Mouse (Mus musculus) neural tube, embryonic 14.5 days (tissue): ENCODE results near the gene Ror2. TPM values are rescaled to one million over a fixed set of nuclear protein-coding genes. Genes with fewer than 3 reads are reported as not detected.

ENCODE experiments used
- ATAC-seq: fragments of 200-750 bp; cut with Nextera tagmentation; 2 replicates; pipeline ENCODE4 v1.8.0; 2017; ENCODE audit warnings: low read depth, mild to moderate bottlenecking, moderate TSS enrichment, moderate library complexity
- H3K27ac ChIP-seq: fragments of 300-500 bp; sonication (generic); 2 replicates; pipeline ENCODE4 v1.5.1; 2014; ENCODE audit warnings: low read depth, mild to moderate bottlenecking, control low read depth, low read length, moderate library complexity, mixed read lengths
- H3K27me3 ChIP-seq: fragments of 300-500 bp; sonication (generic); 2 replicates; pipeline ENCODE4 v1.6.1; 2014; ENCODE audit warnings: low read length; ENCODE audit not compliant: control insufficient read depth, insufficient read depth
- H3K36me3 ChIP-seq: fragments of 300-500 bp; sonication (generic); 2 replicates; pipeline ENCODE4 v1.6.1; 2014; ENCODE audit warnings: low read length, mixed read lengths; ENCODE audit not compliant: control insufficient read depth, insufficient read depth
- H3K4me1 ChIP-seq: fragments of 300-500 bp; sonication (generic); 2 replicates; pipeline ENCODE4 v1.6.1; 2014; ENCODE audit warnings: low read length; ENCODE audit not compliant: control insufficient read depth, insufficient read depth
- H3K4me2 ChIP-seq: fragments of 300-500 bp; sonication (generic); 2 replicates; pipeline ENCODE4 v1.6.1; 2014; ENCODE audit warnings: mild to moderate bottlenecking, low read depth, low read length, control low read depth
- H3K4me3 ChIP-seq: fragments of 300-500 bp; sonication (generic); 2 replicates; pipeline ENCODE4 v1.5.1; 2014; ENCODE audit warnings: low read depth, low read length, control low read depth, mixed read lengths
- H3K9ac ChIP-seq: fragments of 300-500 bp; sonication (generic); replicated peaks from 2 replicates; pipeline ENCODE4 v1.6.1; 2014; ENCODE audit warnings: low read depth, mild to moderate bottlenecking, control low read depth, low read length, mixed read lengths
- H3K9me3 ChIP-seq: fragments of 300-500 bp; sonication (generic); 2 replicates; pipeline ENCODE4 v1.6.1; 2016; ENCODE audit warnings: low read length; ENCODE audit not compliant: control insufficient read depth
- WGBS: fragments of 180-500 bp; shearing (Covaris S2); extraction: QIAGEN DNeasy Blood & Tissue Kit; methylation state at CpG from one replicate; pipeline ENCODE4 v1.1.7; 2014; 5-methylcytosine and 5-hydroxymethylcytosine counted together
- polyA plus RNA-seq: library from polyadenylated mRNA; unstranded; fragments of >200 nt; fragmentation: Nextera tagmentation; extraction: Ambion mirVana; gene quantifications from 2 replicates; pipeline ENCODE4 v1.2.1, GENCODE M21; 2014

The Ror2 gene
- polyA plus RNA-seq, 1 experiment from 2014 or later = 1.1 TPM

DNA sequence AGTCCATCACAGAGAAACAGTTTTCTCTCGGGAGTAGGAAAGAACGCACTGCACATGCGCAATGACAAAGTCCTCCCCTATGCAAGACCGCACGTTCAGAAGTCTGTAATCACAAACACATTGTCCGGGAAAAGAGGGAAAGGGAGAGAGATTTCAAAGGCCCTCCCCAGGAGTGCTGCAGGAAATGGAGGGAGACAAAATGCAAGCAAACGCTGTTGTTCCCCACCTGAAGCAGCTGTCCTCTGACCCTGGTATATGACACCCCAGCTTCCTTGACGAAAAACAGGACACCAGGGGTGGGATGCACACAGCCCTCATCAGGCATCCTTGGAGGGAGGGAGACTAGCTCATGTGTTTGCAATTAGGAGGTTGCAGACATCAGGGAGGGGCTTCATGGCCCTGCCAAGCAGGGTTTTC lies 102.8 kb downstream of the Ror2 start:
- H3K9me3 ChIP-seq = no peaks in the 10 kb centered on the region
- H3K9ac ChIP-seq = no peak overlapping the region; the same call in 1 of the 2 replicates
- ATAC-seq = no peak
- 48% methylated on average over 8 of the region's 8 CpGs for WGBS
- H3K27me3 ChIP-seq = no peaks in the 10 kb centered on the region
- H3K4me3 ChIP-seq = no peak overlapping the region
- no peak overlapping the region for H3K4me2 ChIP-seq
- H3K27ac ChIP-seq = no peak overlapping the region
- no peaks in the 10 kb centered on the region for H3K36me3 ChIP-seq
- peaks cover 11% of the 10 kb centered on the region; the same call in 1 of the 2 replicates for H3K4me1 ChIP-seq

DNA sequence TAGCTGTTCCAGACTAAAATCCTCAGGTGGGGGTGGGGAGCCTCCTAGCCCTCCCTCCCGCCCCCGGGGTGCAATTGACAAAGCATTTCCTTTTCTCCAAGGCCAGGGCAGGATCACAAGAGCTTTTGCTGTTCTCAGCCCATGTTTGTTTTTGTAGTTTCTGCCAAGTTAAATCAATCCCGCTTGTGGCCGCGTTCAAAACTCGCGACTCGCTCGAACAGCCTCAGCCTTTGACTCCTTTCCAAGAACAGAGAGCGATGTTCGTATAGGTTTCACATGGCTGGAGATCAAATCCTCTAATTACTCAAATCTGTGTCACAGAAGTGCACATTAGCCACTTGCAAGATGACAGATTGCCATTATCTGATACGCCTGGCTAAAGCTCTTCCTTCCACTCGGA lies 107.3 kb downstream of the Ror2 start:
- Histone ChIP-seq H3K4me1 (peaks cover 19% of the 10 kb centered on the region), H3K36me3 (no peaks in the 10 kb centered on the region), H3K4me3 (no peak overlapping the region), H3K9ac (no peak overlapping the region), H3K27ac (peak overlapping the region; percentile 57; the same call in 1 of the 2 replicates), H3K9me3 (no peaks in the 10 kb centered on the region), H3K4me2 (0 out of 2 replicates have a peak overlapping the region, but pooled peaks have one; percentile 6), H3K27me3 (no peaks in the 10 kb centered on the region)
- 10% methylated on average over 13 of the region's 13 CpGs for WGBS
- peak; percentile 4; the same call in 1 of the 2 replicates for ATAC-seq

DNA sequence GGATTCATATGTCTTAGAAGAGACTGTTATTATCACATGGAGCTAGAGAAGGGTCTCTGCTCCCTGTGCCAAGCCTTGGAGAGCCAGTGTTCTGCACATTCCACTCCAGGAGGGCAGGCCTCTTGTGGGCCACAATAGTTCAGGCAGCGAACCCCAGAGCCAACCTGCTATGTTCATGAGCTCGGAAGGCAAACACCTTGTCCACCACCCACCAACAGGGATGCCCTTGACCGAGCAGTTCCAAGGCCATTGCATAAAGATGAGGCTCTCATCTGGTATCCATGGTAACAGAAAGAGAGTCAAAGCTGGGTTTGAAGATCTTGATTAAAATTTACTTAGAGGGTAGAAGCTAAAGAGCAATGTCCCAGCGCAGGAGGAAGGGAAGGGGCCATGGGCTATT lies 107.8 kb downstream of the Ror2 start:
- 0 out of 2 replicates have a peak, but pooled peaks have one; percentile 15 for ATAC-seq
- no peaks in the 10 kb centered on the region for H3K9me3 ChIP-seq
- H3K27ac ChIP-seq = no peak overlapping the region
- no peaks in the 10 kb centered on the region for H3K27me3 ChIP-seq
- 26% methylated on average over 4 of the region's 4 CpGs for WGBS
- no peak overlapping the region for H3K4me3 ChIP-seq
- no peak overlapping the region for H3K9ac ChIP-seq
- no peak overlapping the region for H3K4me2 ChIP-seq
- no peaks in the 10 kb centered on the region for H3K36me3 ChIP-seq
- peaks cover 19% of the 10 kb centered on the region for H3K4me1 ChIP-seq

DNA sequence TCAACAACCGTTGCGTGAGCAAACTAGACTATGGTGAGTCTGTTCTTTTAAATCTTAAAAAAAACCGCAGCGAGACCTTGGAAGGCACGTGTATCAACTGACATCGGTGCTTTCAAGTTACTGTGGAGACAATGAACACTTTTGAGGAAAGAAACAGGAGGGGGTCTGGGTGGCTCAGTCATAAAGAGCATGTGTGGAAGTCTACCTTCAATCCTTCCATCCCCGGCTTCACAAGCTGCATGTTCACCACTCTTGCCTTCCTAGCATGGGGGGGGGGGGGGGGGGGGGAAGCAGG lies 108.6 kb downstream of the Ror2 start:
- H3K27me3 ChIP-seq = no peaks in the 10 kb centered on the region
- no peak overlapping the region for H3K9ac ChIP-seq
- 48% methylated on average over 7 of the region's 7 CpGs for WGBS
- no peak for ATAC-seq
- no peak overlapping the region for H3K4me3 ChIP-seq
- H3K36me3 ChIP-seq = no peaks in the 10 kb centered on the region
- H3K27ac ChIP-seq = no peak overlapping the region
- H3K9me3 ChIP-seq = no peaks in the 10 kb centered on the region
- peaks cover 19% of the 10 kb centered on the region for H3K4me1 ChIP-seq
- no peak overlapping the region for H3K4me2 ChIP-seq

DNA sequence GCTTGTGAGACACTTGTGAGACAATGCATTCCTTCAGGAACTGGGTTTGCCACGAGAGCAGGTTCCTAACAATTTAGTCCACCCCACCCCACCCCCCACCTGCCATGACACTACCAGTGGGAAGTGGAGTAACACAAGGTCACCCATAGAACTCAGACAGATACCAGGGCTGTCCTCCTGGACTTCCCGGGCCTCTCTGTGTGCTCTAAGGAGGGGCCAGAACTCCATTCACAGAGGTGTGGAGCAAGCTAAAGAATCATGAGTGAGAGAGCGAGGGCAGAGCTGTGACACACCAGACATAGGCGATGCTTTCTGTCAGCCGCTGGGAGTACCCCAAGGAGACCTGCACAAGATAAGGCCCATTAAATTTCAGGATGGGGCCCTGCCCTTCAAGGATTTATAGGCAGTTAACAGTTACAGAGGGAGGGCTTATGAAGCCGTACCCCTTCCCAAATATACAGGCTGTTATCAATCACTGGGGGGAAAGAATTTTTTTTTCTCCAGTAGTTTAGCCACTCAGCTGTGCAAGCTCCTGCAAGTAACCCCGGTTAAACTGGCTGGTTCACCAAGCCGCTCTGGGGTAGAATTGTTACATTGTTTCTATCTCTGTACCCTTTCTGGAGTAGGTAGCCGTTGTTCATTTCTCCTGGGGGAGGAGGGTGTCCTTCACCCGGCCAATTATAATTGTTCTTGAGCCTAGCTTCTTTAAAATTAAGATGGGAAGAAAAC lies 109.1 kb downstream of the Ror2 start:
- 48% methylated on average over 10 of the region's 10 CpGs for WGBS
- Histone ChIP-seq H3K27me3 (no peaks in the 10 kb centered on the region), H3K9ac (no peak overlapping the region), H3K36me3 (no peaks in the 10 kb centered on the region), H3K27ac (no peak overlapping the region), H3K4me2 (no peak overlapping the region), H3K4me3 (no peak overlapping the region), H3K4me1 (peaks cover 19% of the 10 kb centered on the region), H3K9me3 (no peaks in the 10 kb centered on the region)
- 0 out of 2 replicates have a peak, but pooled peaks have one; percentile 26 for ATAC-seq

DNA sequence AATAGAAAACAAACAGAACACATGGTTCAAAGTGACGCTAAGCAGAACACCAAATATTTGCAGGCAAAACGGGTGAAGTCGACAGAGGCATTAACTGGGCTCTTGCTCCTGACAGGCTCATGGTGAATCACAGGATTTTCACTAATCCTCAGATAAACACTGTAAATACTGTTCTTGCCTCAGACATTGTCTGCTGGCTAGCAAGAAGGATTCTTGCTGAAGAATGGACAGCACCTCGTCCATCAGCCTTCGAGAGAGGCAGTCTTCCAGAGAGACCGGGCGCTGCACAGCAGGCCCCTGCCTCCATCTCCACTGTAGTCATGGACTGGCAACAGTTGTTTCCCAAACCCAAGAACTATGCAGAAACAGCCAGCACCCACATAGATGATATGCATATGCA lies 110.9 kb downstream of the Ror2 start:
- Histone ChIP-seq H3K9ac (no peak overlapping the region), H3K4me3 (no peak overlapping the region), H3K4me1 (peaks cover 19% of the 10 kb centered on the region), H3K27me3 (no peaks in the 10 kb centered on the region), H3K9me3 (no peaks in the 10 kb centered on the region), H3K4me2 (no peak overlapping the region), H3K36me3 (no peaks in the 10 kb centered on the region), H3K27ac (no peak overlapping the region)
- 79% methylated on average over 7 of the region's 7 CpGs for WGBS
- ATAC-seq = no peak

DNA sequence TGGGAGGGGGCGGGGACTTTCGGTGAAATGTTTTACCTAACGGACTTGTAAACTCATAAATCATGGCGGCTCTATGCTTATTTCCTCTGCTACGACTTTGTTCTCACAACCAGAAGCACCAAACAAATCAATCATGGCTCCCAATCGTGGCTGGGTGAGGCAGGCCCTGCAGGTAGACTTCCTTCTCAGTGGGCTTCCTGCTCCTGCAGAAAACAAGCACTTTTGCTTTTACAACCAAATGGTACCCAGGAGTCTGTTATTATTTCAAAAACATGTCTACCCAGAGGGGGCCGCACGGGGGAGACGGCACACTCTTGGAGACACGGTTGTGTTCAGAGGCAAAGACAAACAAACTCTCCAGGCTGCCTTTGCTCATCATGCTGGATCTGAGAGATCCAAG lies 122.3 kb downstream of the Ror2 start:
- no peaks in the 10 kb centered on the region for H3K27me3 ChIP-seq
- H3K4me3 ChIP-seq = no peak overlapping the region
- no peak overlapping the region for H3K27ac ChIP-seq
- H3K9me3 ChIP-seq = no peaks in the 10 kb centered on the region
- 0 out of 2 replicates have a peak, but pooled peaks cover 3% of the 10 kb centered on the region for H3K4me1 ChIP-seq
- no peak overlapping the region for H3K9ac ChIP-seq
- ATAC-seq = no peak
- H3K36me3 ChIP-seq = no peaks in the 10 kb centered on the region
- WGBS = 11% methylated on average over 10 of the region's 10 CpGs
- no peak overlapping the region for H3K4me2 ChIP-seq

DNA sequence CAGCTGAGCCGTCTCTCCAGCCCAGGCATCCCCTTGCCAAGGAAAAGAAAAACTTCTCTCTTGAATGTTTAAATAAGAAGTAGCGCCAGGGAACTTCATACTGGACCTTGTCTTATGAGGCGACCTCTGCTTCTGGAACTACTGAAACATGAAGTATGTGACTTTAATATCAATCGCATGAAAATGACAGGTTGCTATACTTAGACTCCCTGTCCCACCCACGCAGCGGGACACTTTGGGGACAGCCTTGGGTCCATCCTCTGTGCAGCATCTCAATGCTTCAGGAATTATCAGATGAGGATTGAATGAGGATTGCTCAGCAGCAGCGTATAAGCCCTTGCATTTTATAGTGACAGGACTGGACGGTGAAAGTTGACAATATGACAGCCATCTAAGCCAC lies 122.9 kb downstream of the Ror2 start:
- no peak overlapping the region for H3K4me2 ChIP-seq
- 0 out of 2 replicates have a peak, but pooled peaks cover 3% of the 10 kb centered on the region for H3K4me1 ChIP-seq
- H3K27ac ChIP-seq = no peak overlapping the region
- H3K27me3 ChIP-seq = no peaks in the 10 kb centered on the region
- ATAC-seq = no peak
- H3K36me3 ChIP-seq = no peaks in the 10 kb centered on the region
- H3K9me3 ChIP-seq = no peaks in the 10 kb centered on the region
- H3K4me3 ChIP-seq = no peak overlapping the region
- WGBS = 61% methylated on average over 8 of the region's 8 CpGs
- H3K9ac ChIP-seq = no peak overlapping the region

DNA sequence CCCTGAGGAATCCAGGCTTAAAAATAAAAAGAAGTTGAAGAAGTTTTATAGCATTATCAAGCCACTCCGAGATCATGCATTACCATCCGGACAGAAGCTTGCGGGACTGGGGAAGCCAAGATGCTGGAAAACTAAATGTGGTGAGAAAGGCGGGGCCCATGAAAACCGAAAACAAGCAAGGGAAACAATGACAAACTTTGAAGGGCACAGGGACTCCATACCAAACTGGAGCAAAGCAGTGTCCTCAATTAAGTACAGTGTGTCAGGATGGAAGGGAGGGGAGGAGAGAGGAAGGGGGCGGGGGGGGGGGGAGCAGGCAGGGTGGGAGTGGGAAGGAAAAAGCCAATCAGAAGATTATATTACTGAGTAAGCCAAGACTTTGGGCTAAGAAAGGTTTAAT lies 126.4 kb downstream of the Ror2 start:
- H3K4me2 ChIP-seq = no peak overlapping the region
- no peak overlapping the region for H3K27ac ChIP-seq
- H3K27me3 ChIP-seq = no peaks in the 10 kb centered on the region
- 0 out of 2 replicates have a peak, but pooled peaks cover 3% of the 10 kb centered on the region for H3K4me1 ChIP-seq
- ATAC-seq = no peak
- no peaks in the 10 kb centered on the region for H3K9me3 ChIP-seq
- 92% methylated on average over 6 of the region's 6 CpGs for WGBS
- H3K36me3 ChIP-seq = no peaks in the 10 kb centered on the region
- H3K9ac ChIP-seq = no peak overlapping the region
- H3K4me3 ChIP-seq = no peak overlapping the region
